Mouse (Mus musculus): Measurements from ENCODE around the gene Ormdl2. TPM values are rescaled to one million over a fixed set of nuclear protein-coding genes. Genes with fewer than 3 reads are reported as not detected.

The Ormdl2 gene
- polyA plus RNA-seq, 1 experiment from 2014 or later: 84.9 TPM

DNA sequence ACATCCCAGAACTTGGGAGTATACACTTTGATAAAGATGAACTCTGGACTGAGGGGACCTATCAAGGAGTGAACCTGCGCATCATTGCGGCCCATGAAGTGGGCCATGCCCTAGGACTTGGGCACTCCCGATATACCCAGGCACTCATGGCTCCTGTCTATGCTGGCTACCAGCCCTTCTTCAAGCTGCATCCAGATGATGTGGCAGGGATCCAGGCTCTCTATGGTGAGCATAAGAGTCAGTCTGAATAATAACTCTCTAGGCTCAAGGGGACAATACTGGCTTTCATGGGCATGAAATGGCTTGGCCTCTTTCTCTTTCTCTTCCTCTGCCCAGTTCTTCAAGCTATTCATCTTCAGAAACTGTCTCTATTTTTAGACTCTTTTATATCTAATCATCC lies 25.9 kb downstream of the Ormdl2 start:
- no peaks in the 10 kb centered on the region for H3K27me3 ChIP-seq (ENCODE audit: control insufficient read depth, insufficient read depth, low read length)
- 99% methylated on average over 3 of the region's 3 CpGs for WGBS
- H3K4me3 ChIP-seq (replicated peaks; ENCODE audit: low read length): no peak overlapping the region
- H3K9ac ChIP-seq (ENCODE audit: low read length): no peak overlapping the region
- ATAC-seq (ENCODE audit: insufficient read depth, low FRiP score): no peak
- H3K27ac ChIP-seq (ENCODE audit: low read length): no peak overlapping the region
- H3K9me3 ChIP-seq (replicated peaks; ENCODE audit: control insufficient read depth, low read length): no peaks in the 10 kb centered on the region
- H3K36me3 ChIP-seq (ENCODE audit: control insufficient read depth, insufficient read depth, low read length): no peaks in the 10 kb centered on the region
- no peaks in the 10 kb centered on the region for H3K4me1 ChIP-seq (ENCODE audit: control insufficient read depth, insufficient read depth, low read length)
- H3K4me2 ChIP-seq (ENCODE audit: low read depth, low read length): no peak overlapping the region

DNA sequence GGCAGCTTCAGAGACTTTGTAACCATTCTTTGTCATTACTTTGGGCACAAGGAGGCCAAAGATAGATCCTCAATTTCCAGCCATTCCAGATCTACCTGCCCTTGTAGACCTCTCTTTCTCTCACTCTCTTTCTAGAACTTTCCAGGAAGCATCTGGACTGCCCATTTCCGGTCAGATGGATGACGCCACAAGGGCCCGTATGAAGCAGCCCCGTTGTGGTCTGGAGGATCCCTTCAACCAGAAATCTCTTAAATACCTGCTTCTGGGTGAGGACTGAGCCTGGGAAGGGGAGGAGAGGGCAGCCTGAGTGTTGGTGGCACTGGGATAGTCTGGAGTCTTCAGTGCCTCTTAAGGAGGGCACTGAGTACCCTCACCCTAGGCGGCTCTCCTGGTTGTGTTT lies 27.1 kb downstream of the Ormdl2 start:
- Histone ChIP-seq H3K9ac (ENCODE audit: low read length) (no peak overlapping the region), H3K36me3 (ENCODE audit: control insufficient read depth, insufficient read depth, low read length) (no peaks in the 10 kb centered on the region), H3K27me3 (ENCODE audit: control insufficient read depth, insufficient read depth, low read length) (no peaks in the 10 kb centered on the region), H3K9me3 (replicated peaks; ENCODE audit: control insufficient read depth, low read length) (no peaks in the 10 kb centered on the region), H3K4me2 (ENCODE audit: low read depth, low read length) (no peak overlapping the region), H3K4me3 (replicated peaks; ENCODE audit: low read length) (no peak overlapping the region), H3K27ac (ENCODE audit: low read length) (no peak overlapping the region), H3K4me1 (ENCODE audit: control insufficient read depth, insufficient read depth, low read length) (no peaks in the 10 kb centered on the region)
- ATAC-seq (ENCODE audit: insufficient read depth, low FRiP score): no peak
- WGBS: 80% methylated on average over 5 of the region's 5 CpGs

DNA sequence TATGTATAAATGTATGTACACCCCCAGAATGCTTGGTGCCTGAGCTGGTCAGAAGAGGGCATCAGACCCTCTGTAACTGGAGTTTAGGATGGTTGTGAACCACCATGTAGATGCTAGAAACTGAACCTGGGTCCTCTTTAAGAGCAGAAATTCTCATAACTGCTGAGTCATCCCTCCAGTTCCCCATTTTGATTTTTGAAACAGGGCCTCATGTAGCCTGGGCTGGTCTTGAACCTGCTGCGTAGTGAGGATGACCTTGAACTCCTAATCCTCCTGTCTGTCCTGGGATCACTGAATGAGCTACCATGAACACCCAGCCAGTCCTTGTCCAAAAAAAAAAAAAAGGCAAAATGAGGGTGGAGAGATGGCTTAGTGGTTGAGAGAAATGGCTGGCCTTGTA lies 28.2 kb downstream of the Ormdl2 start:
- Histone ChIP-seq H3K9me3 (replicated peaks; ENCODE audit: control insufficient read depth, low read length) (no peaks in the 10 kb centered on the region), H3K27ac (ENCODE audit: low read length) (no peak overlapping the region), H3K4me1 (ENCODE audit: control insufficient read depth, insufficient read depth, low read length) (no peaks in the 10 kb centered on the region), H3K36me3 (ENCODE audit: control insufficient read depth, insufficient read depth, low read length) (no peaks in the 10 kb centered on the region), H3K4me2 (ENCODE audit: low read depth, low read length) (no peak overlapping the region), H3K27me3 (ENCODE audit: control insufficient read depth, insufficient read depth, low read length) (no peaks in the 10 kb centered on the region), H3K9ac (ENCODE audit: low read length) (no peak overlapping the region), H3K4me3 (replicated peaks; ENCODE audit: low read length) (no peak overlapping the region)
- ATAC-seq (ENCODE audit: insufficient read depth, low FRiP score): no peak
- 88% methylated on average over 1 of the region's 1 CpGs for WGBS

DNA sequence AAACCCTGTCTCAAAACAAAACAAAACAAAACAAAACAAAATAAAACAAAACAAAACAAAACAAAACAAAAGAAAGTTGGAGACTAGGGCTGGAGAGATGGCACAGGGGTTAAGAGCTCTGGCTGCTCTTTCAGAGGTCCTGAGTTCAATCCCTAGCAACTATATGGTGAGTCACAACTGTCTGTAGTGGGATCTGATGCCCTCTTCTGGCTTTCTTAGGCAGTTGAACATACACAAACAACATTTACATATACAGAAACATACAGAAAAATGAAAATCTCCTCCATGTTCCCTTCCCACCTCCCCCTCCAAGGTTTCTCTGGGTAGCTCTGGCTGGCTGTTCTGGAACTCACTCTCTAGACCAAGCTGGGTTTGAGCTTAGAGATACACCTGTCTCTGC lies 29.4 kb downstream of the Ormdl2 start:
- no peaks in the 10 kb centered on the region for H3K36me3 ChIP-seq (ENCODE audit: control insufficient read depth, insufficient read depth, low read length)
- no peak for ATAC-seq (ENCODE audit: insufficient read depth, low FRiP score)
- H3K9me3 ChIP-seq (replicated peaks; ENCODE audit: control insufficient read depth, low read length): no peaks in the 10 kb centered on the region
- no peaks in the 10 kb centered on the region for H3K27me3 ChIP-seq (ENCODE audit: control insufficient read depth, insufficient read depth, low read length)
- H3K4me1 ChIP-seq (ENCODE audit: control insufficient read depth, insufficient read depth, low read length): no peaks in the 10 kb centered on the region
- no peak overlapping the region for H3K9ac ChIP-seq (ENCODE audit: low read length)
- H3K27ac ChIP-seq (ENCODE audit: low read length): no peak overlapping the region
- no peak overlapping the region for H3K4me2 ChIP-seq (ENCODE audit: low read depth, low read length)
- H3K4me3 ChIP-seq (replicated peaks; ENCODE audit: low read length): no peak overlapping the region

DNA sequence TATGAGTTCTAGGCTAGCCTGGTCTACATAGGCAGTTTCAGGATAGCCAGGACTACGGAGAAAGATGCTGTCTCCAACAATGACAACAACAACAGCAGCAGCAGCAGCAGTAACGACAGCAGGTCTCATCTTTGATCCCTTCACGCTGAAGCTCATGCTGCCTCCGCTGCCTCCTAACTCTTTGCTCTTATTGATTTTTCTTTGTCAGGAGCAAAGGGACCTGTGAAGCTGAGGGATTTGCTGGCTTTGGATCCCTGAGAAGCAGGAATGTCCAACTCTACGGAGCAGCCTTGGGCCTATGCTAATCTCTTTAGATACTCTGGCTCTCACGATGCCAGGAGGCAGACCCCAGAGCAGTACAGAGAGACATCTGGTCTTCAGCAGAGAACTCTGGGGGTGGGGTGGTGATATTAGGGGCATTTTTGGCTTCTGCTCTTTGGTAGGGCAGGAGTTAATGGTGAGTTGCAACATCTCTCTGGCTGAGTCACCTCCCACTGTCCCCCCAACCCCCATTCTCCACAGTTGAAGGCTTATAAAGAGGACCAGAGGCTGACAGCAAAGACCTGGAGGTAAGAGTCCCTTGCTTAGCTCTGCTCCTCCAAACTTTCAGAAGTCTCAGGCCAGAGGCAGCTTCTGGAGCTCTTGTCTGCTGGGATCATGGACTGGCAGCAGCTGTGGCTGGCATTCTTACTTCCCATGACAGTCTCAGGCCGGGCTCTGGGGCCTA lies 30.9 kb downstream of the Ormdl2 start, which contains the start of gene Mmp19:
Mmp19 (plus strand) TSS at position 513 of the 727 bp plus-strand sequence.
- Histone ChIP-seq H3K4me2 (ENCODE audit: low read depth, low read length) (peak within 1 kb of the TSS; percentile 31; the same call in 1 of the 2 replicates), H3K27ac (ENCODE audit: low read length) (no peak within 1 kb of the TSS), H3K27me3 (ENCODE audit: control insufficient read depth, insufficient read depth, low read length) (no peaks in the 10 kb centered on the region), H3K36me3 (ENCODE audit: control insufficient read depth, insufficient read depth, low read length) (no peaks in the 10 kb centered on the region), H3K4me3 (replicated peaks; ENCODE audit: low read length) (peak within 1 kb of the TSS; percentile 24), H3K9me3 (replicated peaks; ENCODE audit: control insufficient read depth, low read length) (no peaks in the 10 kb centered on the region), H3K4me1 (ENCODE audit: control insufficient read depth, insufficient read depth, low read length) (no peaks in the 10 kb centered on the region), H3K9ac (ENCODE audit: low read length) (peak within 1 kb of the TSS; percentile 50; the same call in 1 of the 2 replicates)
- 57% methylated on average over 7 of the region's 7 CpGs for WGBS
- ATAC-seq (ENCODE audit: insufficient read depth, low FRiP score): no peak

DNA sequence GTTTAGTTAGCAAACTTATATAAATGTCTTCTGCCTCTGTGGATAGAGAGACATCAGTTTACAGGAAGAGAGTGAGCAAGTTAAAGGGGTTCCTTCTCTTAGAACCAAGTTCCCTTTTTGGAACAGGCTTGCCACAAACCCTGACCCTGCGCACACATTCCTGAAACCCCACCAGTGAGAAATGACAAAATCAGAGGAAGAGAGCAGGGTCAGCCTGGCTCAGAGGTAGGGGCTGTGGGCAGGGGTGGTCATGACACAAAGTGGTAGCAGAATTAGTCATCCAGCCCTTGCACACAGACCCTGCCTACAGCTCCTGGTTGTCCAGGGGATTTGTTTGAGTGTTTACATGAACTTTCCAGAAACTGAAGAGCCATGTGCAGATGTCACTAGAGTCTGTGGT lies 41.2 kb downstream of the Ormdl2 start:
- Histone ChIP-seq H3K4me1 (ENCODE audit: control insufficient read depth, insufficient read depth, low read length) (peaks cover 13% of the 10 kb centered on the region; the same call in 1 of the 2 replicates), H3K9me3 (replicated peaks; ENCODE audit: control insufficient read depth, low read length) (peaks cover 3% of the 10 kb centered on the region; the same call in 1 of the 2 replicates), H3K27me3 (ENCODE audit: control insufficient read depth, insufficient read depth, low read length) (no peaks in the 10 kb centered on the region), H3K36me3 (ENCODE audit: control insufficient read depth, insufficient read depth, low read length) (no peaks in the 10 kb centered on the region), H3K27ac (ENCODE audit: low read length) (no peak overlapping the region), H3K9ac (ENCODE audit: low read length) (no peak overlapping the region), H3K4me2 (ENCODE audit: low read depth, low read length) (no peak overlapping the region), H3K4me3 (replicated peaks; ENCODE audit: low read length) (no peak overlapping the region)
- no peak for ATAC-seq (ENCODE audit: insufficient read depth, low FRiP score)
- 90% methylated on average over 1 of the region's 1 CpGs for WGBS

DNA sequence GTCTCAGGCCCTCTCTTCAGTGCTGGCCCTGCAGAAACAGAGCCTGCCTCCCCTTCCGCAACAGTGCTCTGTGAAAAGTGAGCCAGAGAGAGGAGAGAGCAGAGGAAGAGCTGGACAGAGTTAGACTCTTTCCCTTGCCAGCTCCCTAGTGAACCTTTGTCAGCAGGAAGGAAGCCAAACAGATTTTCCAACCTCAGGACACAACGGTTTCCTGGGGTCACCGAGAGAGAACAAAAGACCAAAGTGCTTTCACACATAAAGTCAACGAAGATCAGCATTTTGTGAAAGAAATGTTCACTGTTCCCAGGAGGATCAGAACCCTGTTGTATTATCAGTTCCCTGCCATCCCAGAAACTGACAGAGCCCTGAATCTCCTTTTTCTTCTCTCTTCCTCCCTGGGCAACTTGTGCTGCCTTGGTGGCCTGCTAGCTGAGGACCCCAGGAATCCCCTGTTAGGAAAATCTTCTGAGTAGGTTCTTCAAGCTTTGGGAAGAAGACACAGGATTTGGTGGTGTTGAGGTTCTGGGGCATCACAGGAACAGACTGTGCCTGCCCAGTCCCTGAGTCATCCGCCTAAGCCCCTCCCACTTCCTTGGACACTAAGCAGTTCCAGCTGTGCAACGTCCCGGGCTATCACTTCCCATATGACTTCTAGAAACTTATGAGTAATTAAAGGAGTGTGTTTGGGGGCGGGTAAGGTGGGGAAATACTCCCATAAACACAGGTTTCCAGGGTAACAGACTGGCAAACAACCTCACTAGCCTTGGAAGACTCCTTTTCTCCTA lies 42.2 kb downstream of the Ormdl2 start:
- H3K4me1 ChIP-seq (ENCODE audit: control insufficient read depth, insufficient read depth, low read length): peaks cover 13% of the 10 kb centered on the region; the same call in 1 of the 2 replicates

DNA sequence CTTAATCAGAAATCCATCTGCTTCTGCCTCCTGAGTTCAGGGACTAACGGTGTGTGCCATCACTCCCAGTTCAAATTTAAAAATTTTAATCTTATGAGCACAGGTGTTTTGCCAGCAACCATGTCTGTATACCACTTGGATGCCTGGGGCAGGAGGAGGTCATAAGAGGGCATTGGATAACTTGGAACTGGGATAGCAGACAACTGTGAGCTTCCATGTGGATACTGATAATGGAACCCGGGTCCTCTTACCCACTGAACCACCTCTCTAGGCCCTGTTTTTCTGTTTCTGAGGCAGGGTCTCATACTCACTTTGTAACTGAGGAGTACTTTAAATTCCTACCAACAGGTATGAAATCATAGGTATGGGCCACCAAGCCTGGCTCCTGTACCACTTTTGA lies 43.0 kb downstream of the Ormdl2 start:
- 96% methylated on average over 2 of the region's 2 CpGs for WGBS
- Histone ChIP-seq H3K4me3 (replicated peaks; ENCODE audit: low read length) (no peak overlapping the region), H3K4me2 (ENCODE audit: low read depth, low read length) (no peak overlapping the region), H3K27me3 (ENCODE audit: control insufficient read depth, insufficient read depth, low read length) (no peaks in the 10 kb centered on the region), H3K27ac (ENCODE audit: low read length) (peak overlapping the region; percentile 79), H3K9me3 (replicated peaks; ENCODE audit: control insufficient read depth, low read length) (no peaks in the 10 kb centered on the region), H3K9ac (ENCODE audit: low read length) (no peak overlapping the region), H3K36me3 (ENCODE audit: control insufficient read depth, insufficient read depth, low read length) (no peaks in the 10 kb centered on the region), H3K4me1 (ENCODE audit: control insufficient read depth, insufficient read depth, low read length) (peaks cover 13% of the 10 kb centered on the region; the same call in 1 of the 2 replicates)
- no peak for ATAC-seq (ENCODE audit: insufficient read depth, low FRiP score)

More for the DNA sequence above, 42.2 kb downstream of the Ormdl2 start:
- H3K4me2 ChIP-seq (ENCODE audit: low read depth, low read length): 0 out of 2 replicates have a peak overlapping the region, but pooled peaks have one; percentile 8
- no peak overlapping the region for H3K9ac ChIP-seq (ENCODE audit: low read length)
- H3K9me3 ChIP-seq (replicated peaks; ENCODE audit: control insufficient read depth, low read length): no peaks in the 10 kb centered on the region
- H3K27me3 ChIP-seq (ENCODE audit: control insufficient read depth, insufficient read depth, low read length): no peaks in the 10 kb centered on the region
- ATAC-seq (ENCODE audit: insufficient read depth, low FRiP score): peak; percentile 96
- 24% methylated on average over 8 of the region's 8 CpGs for WGBS
- H3K4me3 ChIP-seq (replicated peaks; ENCODE audit: low read length): no peak overlapping the region
- peak overlapping the region; percentile 79 for H3K27ac ChIP-seq (ENCODE audit: low read length)
- H3K36me3 ChIP-seq (ENCODE audit: control insufficient read depth, insufficient read depth, low read length): no peaks in the 10 kb centered on the region

DNA sequence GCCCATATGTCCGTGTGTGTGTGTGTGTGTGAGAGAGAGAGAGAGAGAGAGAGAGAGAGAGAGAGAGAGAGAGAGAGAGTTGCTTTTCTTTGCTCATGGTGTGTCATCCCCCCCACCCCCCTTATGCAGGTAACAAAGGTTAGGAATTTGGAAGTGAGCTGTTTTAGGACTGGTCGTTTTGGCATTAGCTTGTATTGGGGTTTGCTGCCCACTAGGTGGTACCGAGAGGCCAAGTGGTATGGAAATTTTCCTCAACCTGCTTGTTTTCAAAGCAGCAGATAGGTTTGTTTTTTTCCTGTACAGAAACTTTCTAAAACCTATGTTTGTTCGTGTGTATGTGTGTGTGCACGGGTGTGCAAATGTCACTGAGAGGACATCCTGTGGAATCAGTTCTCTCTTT lies 47.8 kb downstream of the Ormdl2 start:
- Histone ChIP-seq H3K9ac (ENCODE audit: low read length) (no peak overlapping the region), H3K27ac (ENCODE audit: low read length) (no peak overlapping the region), H3K4me2 (ENCODE audit: low read depth, low read length) (no peak overlapping the region), H3K27me3 (ENCODE audit: control insufficient read depth, insufficient read depth, low read length) (no peaks in the 10 kb centered on the region), H3K36me3 (ENCODE audit: control insufficient read depth, insufficient read depth, low read length) (no peaks in the 10 kb centered on the region), H3K4me1 (ENCODE audit: control insufficient read depth, insufficient read depth, low read length) (0 out of 2 replicates have a peak, but pooled peaks cover 4% of the 10 kb centered on the region), H3K9me3 (replicated peaks; ENCODE audit: control insufficient read depth, low read length) (no peaks in the 10 kb centered on the region), H3K4me3 (replicated peaks; ENCODE audit: low read length) (no peak overlapping the region)
- 30% methylated on average over 5 of the region's 5 CpGs for WGBS
- ATAC-seq (ENCODE audit: insufficient read depth, low FRiP score): no peak

All from stomach, embryonic 16.5 days (tissue).